Mouse (Mus musculus): ENCODE results near the gene Paqr6. TPM values are rescaled to one million over a fixed set of nuclear protein-coding genes. Genes with fewer than 3 reads are reported as not detected.
A peak's percentile ranks its signal among the peaks of the same experiment; 100 is the strongest.

Gene Paqr6
- polyA plus RNA-seq, 1 experiment from 2014 or later = 1.9 TPM

DNA sequence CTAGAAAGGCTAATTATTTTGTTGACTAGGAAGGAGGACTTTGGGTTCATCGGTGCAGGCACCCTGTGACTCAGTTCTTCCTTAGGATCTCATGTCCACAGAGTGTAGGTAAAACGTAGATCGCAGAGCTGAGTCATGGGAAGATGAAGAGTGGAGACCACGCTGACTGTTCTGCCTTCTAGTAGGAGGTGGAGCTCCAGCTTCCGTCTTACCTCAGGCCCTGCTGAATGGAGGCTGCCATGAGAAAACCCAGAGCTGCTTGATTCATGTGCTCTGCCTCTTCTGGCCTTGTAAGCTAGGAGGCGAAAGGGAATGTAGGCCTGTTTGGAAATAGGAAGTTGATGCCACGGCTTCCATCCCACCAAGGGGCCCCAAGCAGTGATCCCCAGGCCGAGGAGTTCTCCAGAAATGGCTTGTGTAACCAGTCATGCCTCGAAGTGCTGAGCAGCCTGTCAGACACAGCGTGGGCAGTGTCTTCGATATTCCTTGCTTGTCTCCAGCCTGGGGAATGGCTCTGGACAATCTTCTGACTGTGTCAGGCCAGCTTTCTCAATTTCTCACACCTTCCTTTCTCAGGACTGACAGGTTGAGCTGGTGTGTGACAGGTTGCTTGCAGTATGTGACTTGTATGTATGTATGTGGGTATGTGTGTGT, 26.9 kb upstream of the Paqr6 start:
- Histone ChIP-seq H3K9ac (ENCODE audit: low read depth, low read length) (no peak overlapping the region), H3K4me3 (ENCODE audit: low read depth, low read length) (no peak overlapping the region; the same call in 1 of the 2 replicates)
- 88% methylated on average over 11 of the region's 11 CpGs for WGBS

DNA sequence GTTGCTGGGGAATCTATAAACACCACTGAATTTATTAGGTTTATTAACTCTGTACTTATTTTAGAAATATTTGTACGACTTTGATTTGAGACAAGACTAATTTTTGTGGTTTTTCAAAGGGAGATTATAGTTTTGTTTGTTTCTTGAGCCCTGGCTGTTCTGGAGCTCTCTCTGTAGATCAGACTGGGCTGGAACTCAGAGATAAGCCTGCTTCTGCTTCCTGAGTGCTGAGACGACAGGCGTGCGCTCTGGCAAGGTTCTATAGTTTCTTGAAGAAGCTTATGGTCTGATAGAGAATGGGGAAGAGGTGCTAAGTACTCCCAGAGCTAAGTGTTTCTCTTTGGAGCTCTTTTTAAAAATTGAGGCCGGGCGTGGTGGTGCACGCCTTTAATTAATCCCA, 26.1 kb upstream of the Paqr6 start:
- H3K9ac ChIP-seq (ENCODE audit: low read depth, low read length) = no peak overlapping the region
- WGBS = 95% methylated on average over 7 of the region's 7 CpGs
- no peaks in the 10 kb centered on the region for H3K9me3 ChIP-seq (replicated peaks; ENCODE audit: control insufficient read depth, low read length, poor library complexity, severe bottlenecking)
- H3K27ac ChIP-seq (ENCODE audit: low read length) = no peak overlapping the region
- peaks cover 9% of the 10 kb centered on the region for H3K36me3 ChIP-seq (ENCODE audit: control insufficient read depth, insufficient read depth, low read length)
- H3K4me2 ChIP-seq (ENCODE audit: low read length) = no peak overlapping the region
- no peaks in the 10 kb centered on the region for H3K27me3 ChIP-seq (ENCODE audit: control insufficient read depth, insufficient read depth, low read depth, low read length)
- H3K4me3 ChIP-seq (ENCODE audit: low read depth, low read length) = no peak overlapping the region
- H3K4me1 ChIP-seq (ENCODE audit: control insufficient read depth, insufficient read depth, low read length) = peaks cover 19% of the 10 kb centered on the region
- ATAC-seq = no peak

More for the DNA sequence above, 26.9 kb upstream of the Paqr6 start:
- Histone ChIP-seq H3K27me3 (ENCODE audit: control insufficient read depth, insufficient read depth, low read depth, low read length) (no peaks in the 10 kb centered on the region), H3K36me3 (ENCODE audit: control insufficient read depth, insufficient read depth, low read length) (peaks cover 4% of the 10 kb centered on the region), H3K9me3 (replicated peaks; ENCODE audit: control insufficient read depth, low read length, poor library complexity, severe bottlenecking) (no peaks in the 10 kb centered on the region), H3K4me1 (ENCODE audit: control insufficient read depth, insufficient read depth, low read length) (peaks cover 19% of the 10 kb centered on the region), H3K27ac (ENCODE audit: low read length) (no peak overlapping the region), H3K4me2 (ENCODE audit: low read length) (peak overlapping the region; percentile 65)
- no peak for ATAC-seq

DNA sequence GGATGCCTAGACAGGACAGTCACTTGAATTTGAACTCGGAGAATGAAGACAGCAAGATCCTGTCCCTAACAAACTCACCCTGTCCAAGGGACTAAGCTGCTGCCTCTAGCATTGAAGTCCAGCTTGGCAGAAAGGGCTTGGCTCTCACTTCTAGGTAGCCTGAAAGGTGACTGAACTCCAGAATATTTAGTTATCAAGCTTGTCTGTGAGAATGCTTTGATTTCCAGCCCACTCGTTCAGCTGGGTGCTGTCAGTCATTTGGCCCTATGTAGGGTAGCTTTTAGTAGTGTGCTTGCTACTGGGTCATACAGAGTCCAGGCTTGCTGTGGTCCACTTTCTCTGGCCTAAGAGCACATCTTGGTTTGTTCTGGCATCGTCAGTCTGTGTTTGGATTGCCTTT, 25.4 kb upstream of the Paqr6 start:
- ATAC-seq = no peak
- H3K27me3 ChIP-seq (ENCODE audit: control insufficient read depth, insufficient read depth, low read depth, low read length) = no peaks in the 10 kb centered on the region
- H3K36me3 ChIP-seq (ENCODE audit: control insufficient read depth, insufficient read depth, low read length) = peaks cover 15% of the 10 kb centered on the region
- H3K9me3 ChIP-seq (replicated peaks; ENCODE audit: control insufficient read depth, low read length, poor library complexity, severe bottlenecking) = no peaks in the 10 kb centered on the region
- H3K4me1 ChIP-seq (ENCODE audit: control insufficient read depth, insufficient read depth, low read length) = peaks cover 19% of the 10 kb centered on the region
- 73% methylated on average over 3 of the region's 3 CpGs for WGBS
- H3K27ac ChIP-seq (ENCODE audit: low read length) = no peak overlapping the region
- no peak overlapping the region for H3K9ac ChIP-seq (ENCODE audit: low read depth, low read length)
- no peak overlapping the region for H3K4me2 ChIP-seq (ENCODE audit: low read length)
- no peak overlapping the region for H3K4me3 ChIP-seq (ENCODE audit: low read depth, low read length)

DNA sequence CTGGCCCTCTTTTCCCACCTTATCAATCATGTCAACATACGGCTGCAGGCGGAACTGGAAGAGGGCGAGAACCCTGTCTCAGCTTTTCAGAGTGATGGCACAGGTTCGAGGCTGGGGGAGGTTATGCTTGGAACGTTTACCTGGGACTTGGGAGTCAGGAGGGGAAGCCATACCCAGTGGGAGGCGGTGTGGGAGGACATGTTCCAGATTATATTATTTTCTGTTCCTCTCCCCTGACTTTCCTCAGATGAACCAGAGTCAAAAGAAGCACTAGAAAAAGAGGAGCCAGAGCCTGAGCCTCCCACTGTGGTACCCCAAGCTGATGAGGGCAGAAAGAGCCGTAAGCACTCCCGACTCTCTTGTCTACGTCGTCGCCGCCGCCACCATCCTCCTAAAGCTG, 13.7 kb upstream of the Paqr6 start:
- Histone ChIP-seq H3K27ac (ENCODE audit: low read length) (no peak overlapping the region), H3K4me2 (ENCODE audit: low read length) (no peak overlapping the region), H3K9me3 (replicated peaks; ENCODE audit: control insufficient read depth, low read length, poor library complexity, severe bottlenecking) (no peaks in the 10 kb centered on the region), H3K4me3 (ENCODE audit: low read depth, low read length) (no peak overlapping the region), H3K9ac (ENCODE audit: low read depth, low read length) (no peak overlapping the region), H3K36me3 (ENCODE audit: control insufficient read depth, insufficient read depth, low read length) (peaks cover 84% of the 10 kb centered on the region), H3K4me1 (ENCODE audit: control insufficient read depth, insufficient read depth, low read length) (no peaks in the 10 kb centered on the region), H3K27me3 (ENCODE audit: control insufficient read depth, insufficient read depth, low read depth, low read length) (no peaks in the 10 kb centered on the region)
- 97% methylated on average over 13 of the region's 13 CpGs for WGBS
- ATAC-seq = no peak

DNA sequence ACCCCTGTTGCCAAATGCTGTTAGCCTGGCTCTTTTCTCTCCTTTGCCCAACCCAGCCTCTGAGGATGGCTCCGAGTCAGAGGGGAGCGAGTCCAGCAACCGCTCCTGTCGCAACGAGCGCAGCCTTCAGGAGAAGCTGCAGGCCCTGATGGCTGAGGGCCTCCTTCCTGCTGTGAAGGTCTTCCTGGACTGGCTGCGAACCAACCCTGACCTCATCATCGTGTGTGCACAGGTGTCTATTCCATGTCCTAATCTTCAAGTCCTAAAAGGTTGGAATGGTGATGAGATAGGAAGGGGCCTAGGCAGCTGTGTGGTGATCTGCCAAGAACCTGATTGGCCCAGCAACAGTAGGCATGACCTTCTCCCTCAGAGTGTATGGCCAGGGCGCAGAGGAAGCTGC, 11.5 kb upstream of the Paqr6 start:
- ATAC-seq = no peak
- Histone ChIP-seq H3K9ac (ENCODE audit: low read depth, low read length) (no peak overlapping the region), H3K4me3 (ENCODE audit: low read depth, low read length) (no peak overlapping the region), H3K9me3 (replicated peaks; ENCODE audit: control insufficient read depth, low read length, poor library complexity, severe bottlenecking) (no peaks in the 10 kb centered on the region), H3K36me3 (ENCODE audit: control insufficient read depth, insufficient read depth, low read length) (peaks cover 70% of the 10 kb centered on the region), H3K27ac (ENCODE audit: low read length) (no peak overlapping the region), H3K27me3 (ENCODE audit: control insufficient read depth, insufficient read depth, low read depth, low read length) (no peaks in the 10 kb centered on the region), H3K4me2 (ENCODE audit: low read length) (no peak overlapping the region), H3K4me1 (ENCODE audit: control insufficient read depth, insufficient read depth, low read length) (no peaks in the 10 kb centered on the region)
- WGBS = 91% methylated on average over 9 of the region's 9 CpGs

DNA sequence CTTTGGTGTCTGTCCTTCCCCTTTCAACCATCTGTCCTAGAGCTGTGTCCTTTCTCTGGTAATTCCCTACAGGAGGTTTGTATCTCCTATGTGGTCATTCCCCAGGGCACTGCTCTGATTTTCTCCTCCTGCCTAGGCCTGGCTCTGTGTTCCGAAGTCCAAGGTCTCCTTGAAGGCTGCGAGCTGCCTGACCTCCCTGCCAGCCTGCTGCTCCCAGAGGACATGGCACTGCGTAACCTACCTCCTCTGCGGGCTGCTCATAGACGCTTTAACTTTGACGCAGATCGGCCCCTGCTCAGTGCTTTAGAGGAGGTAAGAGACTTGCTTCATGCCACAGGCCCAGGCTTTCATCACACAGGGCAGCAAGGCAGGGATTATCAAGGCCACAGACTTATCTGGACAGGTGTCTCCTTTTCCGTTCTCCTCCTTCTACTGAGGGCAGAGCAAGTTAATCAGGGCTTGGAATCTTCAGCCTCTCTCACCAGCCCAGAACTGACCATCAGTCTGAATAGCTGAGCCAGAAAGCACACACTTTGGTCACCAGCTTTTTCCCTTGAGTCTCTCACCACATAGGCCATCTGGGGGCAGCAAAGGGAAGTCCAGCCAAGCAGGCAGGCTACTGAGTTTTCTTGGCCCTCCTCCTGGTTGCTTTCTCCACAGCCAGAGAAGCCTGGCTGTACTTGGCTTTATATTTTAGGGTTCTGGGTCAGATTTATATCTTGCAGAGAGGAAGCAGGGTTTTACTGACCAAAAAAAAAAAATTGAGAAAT, 9.8 kb upstream of the Paqr6 start:
- H3K36me3 ChIP-seq (ENCODE audit: control insufficient read depth, insufficient read depth, low read length) = peaks cover 68% of the 10 kb centered on the region
- no peaks in the 10 kb centered on the region for H3K27me3 ChIP-seq (ENCODE audit: control insufficient read depth, insufficient read depth, low read depth, low read length)
- H3K4me2 ChIP-seq (ENCODE audit: low read length) = no peak overlapping the region
- 94% methylated on average over 8 of the region's 8 CpGs for WGBS
- ATAC-seq = no peak
- H3K27ac ChIP-seq (ENCODE audit: low read length) = no peak overlapping the region
- H3K9me3 ChIP-seq (replicated peaks; ENCODE audit: control insufficient read depth, low read length, poor library complexity, severe bottlenecking) = no peaks in the 10 kb centered on the region
- H3K4me1 ChIP-seq (ENCODE audit: control insufficient read depth, insufficient read depth, low read length) = no peaks in the 10 kb centered on the region
- H3K4me3 ChIP-seq (ENCODE audit: low read depth, low read length) = no peak overlapping the region
- no peak overlapping the region for H3K9ac ChIP-seq (ENCODE audit: low read depth, low read length)

DNA sequence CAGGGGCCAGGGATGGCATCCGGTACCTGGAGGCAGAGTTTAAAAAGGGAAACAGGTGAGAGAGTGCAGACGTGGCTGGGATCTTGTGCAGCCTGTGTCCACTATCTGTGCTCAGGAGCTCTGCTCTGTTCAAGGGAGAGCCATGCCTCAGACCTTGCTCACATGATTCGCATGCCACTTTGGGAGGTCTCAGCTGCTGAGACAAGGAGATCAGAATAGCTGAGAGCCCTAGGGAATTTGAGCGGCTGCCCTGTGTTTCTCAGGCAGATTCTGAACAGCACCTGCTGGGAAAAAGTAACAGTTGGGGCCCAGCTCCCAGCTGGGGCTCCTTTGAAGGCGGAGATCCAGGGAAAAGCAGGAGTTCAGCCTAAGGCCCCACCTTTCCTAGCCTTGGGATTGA, 4.8 kb upstream of the Paqr6 start:
- Histone ChIP-seq H3K27me3 (ENCODE audit: control insufficient read depth, insufficient read depth, low read depth, low read length) (no peaks in the 10 kb centered on the region), H3K36me3 (ENCODE audit: control insufficient read depth, insufficient read depth, low read length) (peaks cover 51% of the 10 kb centered on the region), H3K9ac (ENCODE audit: low read depth, low read length) (no peak overlapping the region), H3K4me1 (ENCODE audit: control insufficient read depth, insufficient read depth, low read length) (no peaks in the 10 kb centered on the region), H3K4me3 (ENCODE audit: low read depth, low read length) (no peak overlapping the region), H3K4me2 (ENCODE audit: low read length) (no peak overlapping the region), H3K27ac (ENCODE audit: low read length) (no peak overlapping the region), H3K9me3 (replicated peaks; ENCODE audit: control insufficient read depth, low read length, poor library complexity, severe bottlenecking) (no peaks in the 10 kb centered on the region)
- WGBS = 67% methylated on average over 5 of the region's 5 CpGs
- ATAC-seq = no peak

DNA sequence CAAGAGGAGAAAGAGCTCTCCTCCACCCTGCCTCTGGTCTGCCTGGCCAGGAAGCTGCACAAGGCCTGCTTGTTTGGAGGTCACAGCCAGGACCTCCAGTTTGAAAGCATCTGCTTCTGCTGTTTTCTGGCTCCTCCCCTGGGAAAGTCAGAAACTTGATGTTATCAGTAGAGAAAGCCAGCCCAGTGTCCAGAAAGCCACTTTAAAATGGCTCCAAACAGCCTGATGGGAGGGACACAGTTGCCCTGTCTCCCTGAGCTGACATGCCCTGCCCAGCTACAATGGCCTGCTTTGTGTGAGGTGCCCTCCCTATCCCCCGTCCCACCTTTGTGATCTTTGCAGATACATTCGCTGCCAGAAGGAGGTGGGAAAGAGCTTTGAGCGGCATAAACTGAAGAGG, 4.4 kb upstream of the Paqr6 start:
- 78% methylated on average over 3 of the region's 3 CpGs for WGBS
- H3K9ac ChIP-seq (ENCODE audit: low read depth, low read length) = no peak overlapping the region
- H3K36me3 ChIP-seq (ENCODE audit: control insufficient read depth, insufficient read depth, low read length) = peaks cover 47% of the 10 kb centered on the region
- no peak overlapping the region for H3K4me3 ChIP-seq (ENCODE audit: low read depth, low read length)
- H3K4me2 ChIP-seq (ENCODE audit: low read length) = no peak overlapping the region
- H3K27me3 ChIP-seq (ENCODE audit: control insufficient read depth, insufficient read depth, low read depth, low read length) = no peaks in the 10 kb centered on the region
- H3K9me3 ChIP-seq (replicated peaks; ENCODE audit: control insufficient read depth, low read length, poor library complexity, severe bottlenecking) = no peaks in the 10 kb centered on the region
- no peaks in the 10 kb centered on the region for H3K4me1 ChIP-seq (ENCODE audit: control insufficient read depth, insufficient read depth, low read length)
- no peak for ATAC-seq
- no peak overlapping the region for H3K27ac ChIP-seq (ENCODE audit: low read length)

DNA sequence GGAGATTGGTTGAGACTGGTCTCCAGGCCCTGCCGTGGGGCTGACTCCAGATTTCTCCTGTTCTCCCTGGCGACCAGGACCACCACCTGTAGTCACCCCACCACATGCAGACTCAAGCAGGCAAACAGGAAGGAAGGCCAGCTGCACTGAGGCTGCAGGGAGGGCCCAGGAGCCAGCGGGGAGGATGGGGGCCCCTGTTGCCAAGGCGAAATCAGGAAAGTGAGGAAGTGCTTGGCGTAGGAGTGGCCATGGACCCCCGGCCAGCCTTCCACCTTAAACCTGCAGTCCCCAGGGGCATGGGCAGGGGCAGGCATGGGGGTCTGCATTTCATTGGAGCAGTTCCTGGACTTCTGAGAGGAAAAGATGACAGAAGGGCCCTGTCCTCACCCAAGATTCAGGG, 3.3 kb upstream of the Paqr6 start:
- H3K4me1 ChIP-seq (ENCODE audit: control insufficient read depth, insufficient read depth, low read length) = no peaks in the 10 kb centered on the region
- no peak overlapping the region for H3K27ac ChIP-seq (ENCODE audit: low read length)
- no peak overlapping the region for H3K4me2 ChIP-seq (ENCODE audit: low read length)
- H3K4me3 ChIP-seq (ENCODE audit: low read depth, low read length) = no peak overlapping the region
- H3K9ac ChIP-seq (ENCODE audit: low read depth, low read length) = no peak overlapping the region
- no peaks in the 10 kb centered on the region for H3K9me3 ChIP-seq (replicated peaks; ENCODE audit: control insufficient read depth, low read length, poor library complexity, severe bottlenecking)
- H3K36me3 ChIP-seq (ENCODE audit: control insufficient read depth, insufficient read depth, low read length) = peaks cover 43% of the 10 kb centered on the region
- WGBS = 81% methylated on average over 5 of the region's 6 CpGs
- H3K27me3 ChIP-seq (ENCODE audit: control insufficient read depth, insufficient read depth, low read depth, low read length) = peaks cover 4% of the 10 kb centered on the region; the same call in 1 of the 2 replicates
- ATAC-seq = no peak

Data from midbrain, embryonic 16.5 days (tissue).